Mouse (Mus musculus): Measurements from ENCODE around the gene Tagln2. TPM values are rescaled to one million over a fixed set of nuclear protein-coding genes. Genes with fewer than 3 reads are reported as not detected.

Gene Tagln2
- polyA plus RNA-seq, 1 experiment from 2014 or later, result 351 TPM

DNA sequence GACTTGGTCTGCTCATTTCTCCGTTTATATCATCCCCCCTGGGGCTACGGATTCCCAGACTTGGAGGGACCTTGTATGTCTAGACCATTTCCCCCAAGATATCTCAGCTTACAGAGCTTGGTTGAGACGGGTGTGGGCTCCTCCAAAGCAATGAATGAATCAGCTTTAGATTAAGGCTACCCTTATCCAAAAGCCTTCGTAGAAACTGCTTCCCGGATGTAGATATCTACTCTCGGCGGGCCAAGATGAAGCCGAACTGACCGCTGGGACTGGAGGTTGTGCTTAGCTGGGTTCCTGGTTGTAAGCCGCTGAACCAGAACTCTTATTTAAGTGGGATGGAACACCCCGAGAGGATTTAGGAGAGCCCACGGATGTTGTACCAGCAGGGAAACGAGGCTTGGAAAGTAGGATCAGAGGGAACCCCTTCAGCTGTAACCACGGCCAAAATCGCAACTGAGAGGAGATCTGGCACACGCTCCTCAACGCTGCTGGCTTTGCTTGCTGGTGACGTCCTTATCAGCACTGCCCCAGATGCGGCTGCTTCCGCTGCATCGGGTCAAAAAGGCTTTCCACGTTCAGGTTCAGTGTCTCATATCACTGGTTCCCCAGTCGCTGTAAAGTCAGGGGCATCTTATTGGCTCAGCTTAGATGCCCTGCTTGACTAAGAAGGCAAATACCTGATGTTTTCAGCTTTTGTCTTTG is 26.7 kb downstream of the Tagln2 start:
- peaks cover 12% of the 10 kb centered on the region for H3K27me3 ChIP-seq (replicated peaks)
- peaks cover 40% of the 10 kb centered on the region for H3K4me1 ChIP-seq (replicated peaks)
- H3K9me3 ChIP-seq (replicated peaks), result no peaks in the 10 kb centered on the region
- 21% methylated on average over 23 of the region's 23 CpGs for WGBS
- H3K9ac ChIP-seq, result 0 out of 2 replicates have a peak overlapping the region, but pooled peaks have one; percentile 20
- H3K36me3 ChIP-seq, result no peaks in the 10 kb centered on the region
- H3K4me3 ChIP-seq, result peak overlapping the region; percentile 21; the same call in 1 of the 2 replicates
- peak overlapping the region; percentile 90 for H3K27ac ChIP-seq (ENCODE audit: poor library complexity, severe bottlenecking)
- peak overlapping the region; percentile 56 for H3K4me2 ChIP-seq
- ATAC-seq (ENCODE audit: insufficient number of reproducible peaks, low FRiP score), result peak; percentile 73

DNA sequence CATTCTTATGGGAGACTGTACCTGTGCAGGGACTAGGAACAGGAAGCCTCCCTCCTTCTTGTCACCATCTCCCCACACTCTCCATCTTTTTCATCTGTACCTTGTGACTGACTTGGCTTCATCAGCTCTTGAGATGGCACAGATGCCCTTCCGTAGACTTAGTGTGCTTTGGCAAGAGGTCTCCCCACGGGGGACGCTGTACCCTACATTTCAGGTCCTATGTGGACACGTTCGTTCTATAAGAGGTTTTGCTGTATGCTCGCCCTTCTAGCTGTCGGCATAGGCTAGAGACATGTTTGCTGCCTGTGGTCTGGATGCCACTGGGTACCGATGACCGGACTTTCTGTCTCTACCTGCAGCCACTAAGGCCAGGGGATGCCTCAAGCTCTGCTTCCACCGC is 27.6 kb downstream of the Tagln2 start:
- H3K27ac ChIP-seq (ENCODE audit: poor library complexity, severe bottlenecking), result peak overlapping the region; percentile 90
- peak overlapping the region; percentile 56; the same call in 1 of the 2 replicates for H3K4me2 ChIP-seq
- H3K27me3 ChIP-seq (replicated peaks), result peaks cover 17% of the 10 kb centered on the region
- WGBS, result 86% methylated on average over 10 of the region's 10 CpGs
- H3K4me3 ChIP-seq, result no peak overlapping the region
- ATAC-seq (ENCODE audit: insufficient number of reproducible peaks, low FRiP score), result no peak
- no peaks in the 10 kb centered on the region for H3K9me3 ChIP-seq (replicated peaks)
- H3K9ac ChIP-seq, result 0 out of 2 replicates have a peak overlapping the region, but pooled peaks have one; percentile 1
- no peaks in the 10 kb centered on the region for H3K36me3 ChIP-seq
- H3K4me1 ChIP-seq (replicated peaks), result peaks cover 47% of the 10 kb centered on the region

DNA sequence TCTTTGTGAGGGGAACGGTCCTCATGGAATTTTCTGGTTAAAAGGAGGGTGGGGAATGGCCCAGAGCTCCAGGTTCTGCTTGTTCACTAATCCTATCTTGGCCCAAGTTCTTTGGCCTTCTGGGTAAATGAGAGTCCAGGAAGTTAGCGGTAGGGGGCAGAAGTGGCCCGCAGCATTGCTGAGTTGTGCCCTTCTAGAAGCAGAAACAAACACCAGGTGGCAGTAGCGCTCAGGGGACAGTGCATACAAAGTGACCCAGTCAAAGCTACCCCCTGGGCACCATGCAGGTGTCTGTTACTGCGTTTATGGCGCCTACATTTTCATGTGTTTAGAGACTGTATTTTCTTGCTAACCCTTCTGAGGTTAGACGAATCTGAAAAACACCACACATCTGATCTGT is 28.9 kb downstream of the Tagln2 start:
- Histone ChIP-seq H3K27ac (ENCODE audit: poor library complexity, severe bottlenecking) (no peak overlapping the region), H3K36me3 (no peaks in the 10 kb centered on the region), H3K9me3 (replicated peaks) (no peaks in the 10 kb centered on the region), H3K4me2 (no peak overlapping the region), H3K9ac (no peak overlapping the region), H3K4me3 (no peak overlapping the region), H3K27me3 (replicated peaks) (peaks cover 23% of the 10 kb centered on the region), H3K4me1 (replicated peaks) (peaks cover 46% of the 10 kb centered on the region)
- peak; percentile 29; the same call in 1 of the 2 replicates for ATAC-seq (ENCODE audit: insufficient number of reproducible peaks, low FRiP score)
- WGBS, result 9% methylated on average over 7 of the region's 7 CpGs

DNA sequence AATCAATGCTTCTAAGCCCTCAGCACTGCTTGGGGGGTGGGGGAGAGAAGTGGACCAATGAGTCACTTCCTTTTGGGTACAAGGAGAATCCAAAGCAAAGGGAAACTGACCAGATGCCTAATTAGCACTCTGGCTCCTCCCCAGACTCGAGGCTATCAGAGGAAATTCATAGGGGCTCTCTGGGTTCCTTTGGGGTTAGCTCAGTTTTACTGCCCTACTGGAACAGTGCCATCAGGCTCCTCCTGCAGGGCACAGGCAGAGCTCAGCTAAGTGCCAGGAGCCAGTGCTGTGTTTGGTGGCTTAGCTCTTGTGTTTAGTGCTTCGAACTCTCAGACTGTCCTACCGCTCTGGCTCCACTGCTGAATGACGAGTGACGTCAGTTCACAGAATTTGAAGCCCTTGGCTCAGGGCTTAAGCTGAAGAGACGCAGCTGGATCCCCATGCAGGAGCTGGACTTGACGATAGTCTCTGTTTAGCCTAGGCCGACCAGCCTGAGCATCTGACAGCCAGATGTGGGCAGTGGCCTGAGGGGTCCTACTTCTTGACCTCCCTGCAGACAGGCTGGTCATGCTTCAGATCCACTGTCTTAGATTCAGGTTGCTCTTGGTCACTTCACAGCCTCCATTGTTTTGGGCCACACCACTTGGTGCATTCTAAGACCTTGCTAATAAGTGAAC is 30.8 kb downstream of the Tagln2 start:
- no peaks in the 10 kb centered on the region for H3K36me3 ChIP-seq
- H3K27me3 ChIP-seq (replicated peaks), result peaks cover 33% of the 10 kb centered on the region
- H3K4me1 ChIP-seq (replicated peaks), result peaks cover 37% of the 10 kb centered on the region
- no peak overlapping the region for H3K4me3 ChIP-seq
- no peak overlapping the region for H3K9ac ChIP-seq
- H3K4me2 ChIP-seq, result no peak overlapping the region
- no peaks in the 10 kb centered on the region for H3K9me3 ChIP-seq (replicated peaks)
- 21% methylated on average over 8 of the region's 8 CpGs for WGBS
- ATAC-seq (ENCODE audit: insufficient number of reproducible peaks, low FRiP score), result 0 out of 2 replicates have a peak, but pooled peaks have one; percentile 19
- peak overlapping the region; percentile 21; the same call in 1 of the 2 replicates for H3K27ac ChIP-seq (ENCODE audit: poor library complexity, severe bottlenecking)

DNA sequence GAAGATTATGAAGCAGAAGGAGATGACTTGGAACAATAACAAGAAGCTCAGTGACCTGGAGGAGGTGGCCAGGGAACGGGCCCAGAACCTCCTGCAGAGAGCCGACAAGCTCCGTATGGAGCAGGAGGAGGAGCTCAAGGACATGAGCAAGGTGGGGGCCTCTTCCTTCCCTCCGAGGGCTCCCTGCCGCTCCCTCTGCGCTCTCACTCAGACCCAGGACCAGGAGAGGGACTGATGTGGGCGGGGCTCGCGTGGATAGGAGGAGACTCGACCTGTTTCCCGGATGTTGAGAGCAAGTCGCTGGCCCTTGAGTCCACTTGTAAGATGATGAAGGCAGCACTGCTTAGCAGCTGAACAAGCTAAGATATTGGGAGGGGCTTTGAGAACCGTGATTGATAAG is 32.7 kb downstream of the Tagln2 start:
- Histone ChIP-seq H3K9me3 (replicated peaks) (no peaks in the 10 kb centered on the region), H3K27ac (ENCODE audit: poor library complexity, severe bottlenecking) (no peak overlapping the region), H3K9ac (0 out of 2 replicates have a peak overlapping the region, but pooled peaks have one; percentile 26), H3K36me3 (no peaks in the 10 kb centered on the region), H3K4me1 (replicated peaks) (peaks cover 25% of the 10 kb centered on the region), H3K4me2 (peak overlapping the region; percentile 63), H3K27me3 (replicated peaks) (peaks cover 33% of the 10 kb centered on the region), H3K4me3 (peak overlapping the region; percentile 34)
- peak; percentile 66 for ATAC-seq (ENCODE audit: insufficient number of reproducible peaks, low FRiP score)
- WGBS, result under 1% methylated on average over 13 of the region's 13 CpGs

DNA sequence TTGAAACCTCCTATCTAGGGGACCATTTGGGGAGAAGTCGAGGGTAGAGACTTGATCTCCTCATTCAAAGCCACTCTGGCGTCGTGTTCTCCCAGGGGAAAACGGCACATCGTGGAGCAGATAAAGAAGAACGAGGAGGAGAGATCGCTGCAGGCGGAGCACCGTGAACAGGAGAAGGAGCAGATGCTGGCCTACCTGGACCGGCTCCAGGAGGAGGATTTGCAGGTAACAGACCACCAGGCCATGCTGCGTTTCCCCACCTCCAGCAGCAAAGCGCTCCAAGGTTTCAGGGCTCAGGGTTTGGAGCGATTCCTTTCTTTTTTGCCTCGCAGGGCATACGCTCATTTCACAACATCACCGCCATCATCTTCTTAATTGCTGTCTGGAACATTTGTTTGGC is 35.3 kb downstream of the Tagln2 start:
- Histone ChIP-seq H3K36me3 (no peaks in the 10 kb centered on the region), H3K4me3 (no peak overlapping the region), H3K27ac (ENCODE audit: poor library complexity, severe bottlenecking) (no peak overlapping the region), H3K9me3 (replicated peaks) (no peaks in the 10 kb centered on the region), H3K4me1 (replicated peaks) (peaks cover 21% of the 10 kb centered on the region), H3K4me2 (no peak overlapping the region), H3K27me3 (replicated peaks) (peaks cover 27% of the 10 kb centered on the region), H3K9ac (no peak overlapping the region)
- 71% methylated on average over 16 of the region's 16 CpGs for WGBS
- ATAC-seq (ENCODE audit: insufficient number of reproducible peaks, low FRiP score), result no peak

DNA sequence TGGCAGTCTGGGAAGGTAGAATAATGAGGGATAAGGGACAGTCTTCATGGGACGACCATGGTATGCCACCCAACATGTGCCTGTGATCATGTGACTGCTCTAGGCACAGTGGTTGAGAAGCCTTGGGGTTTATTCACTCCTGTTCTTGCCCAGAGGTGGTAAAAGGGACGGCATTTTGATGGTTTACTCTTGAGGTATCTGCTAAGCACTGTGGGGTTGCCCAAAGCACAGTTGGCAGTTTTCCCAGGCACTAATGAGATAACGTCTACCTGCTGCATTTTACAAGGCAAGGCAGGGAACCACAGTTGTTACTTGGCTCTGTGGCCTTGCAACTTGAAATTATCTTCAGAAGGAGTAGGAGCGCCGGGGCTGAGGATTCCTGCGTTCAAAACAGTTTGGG is 40.0 kb downstream of the Tagln2 start:
- Histone ChIP-seq H3K4me2 (no peak overlapping the region), H3K9me3 (replicated peaks) (no peaks in the 10 kb centered on the region), H3K4me1 (replicated peaks) (no peaks in the 10 kb centered on the region), H3K36me3 (no peaks in the 10 kb centered on the region), H3K27me3 (replicated peaks) (peaks cover 24% of the 10 kb centered on the region; the same call in 1 of the 2 replicates), H3K27ac (ENCODE audit: poor library complexity, severe bottlenecking) (no peak overlapping the region), H3K9ac (no peak overlapping the region), H3K4me3 (no peak overlapping the region)
- 50% methylated on average over 6 of the region's 6 CpGs for WGBS
- ATAC-seq (ENCODE audit: insufficient number of reproducible peaks, low FRiP score), result no peak

DNA sequence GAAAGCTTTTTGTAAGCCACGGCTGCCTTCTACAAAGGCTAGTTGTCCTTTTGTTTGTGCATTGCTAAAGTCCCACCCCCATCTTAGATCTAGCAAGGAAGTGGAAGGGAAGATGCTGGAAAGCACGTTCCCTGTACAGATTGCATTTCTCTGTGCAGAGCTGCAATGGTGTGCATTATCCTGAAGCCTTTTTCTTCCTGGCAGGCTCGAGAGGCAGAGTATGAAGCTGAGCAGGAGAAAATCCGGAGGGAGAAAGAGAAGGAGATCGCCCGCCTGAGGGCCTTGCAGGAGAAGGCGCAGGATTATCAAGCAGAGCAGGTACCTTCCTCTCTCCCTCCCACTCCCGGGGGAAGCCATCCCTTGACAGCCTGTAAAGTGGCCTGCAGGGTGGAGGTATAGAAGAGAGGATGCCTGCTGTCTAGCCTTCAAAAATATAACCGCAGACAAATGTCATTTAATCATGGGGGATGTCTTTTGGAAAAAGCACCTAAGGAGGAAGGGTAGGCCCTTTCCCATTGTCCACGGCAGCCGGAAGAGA is 40.5 kb downstream of the Tagln2 start:
- Histone ChIP-seq H3K4me2 (no peak overlapping the region), H3K27me3 (replicated peaks) (peaks cover 24% of the 10 kb centered on the region; the same call in 1 of the 2 replicates), H3K36me3 (no peaks in the 10 kb centered on the region), H3K27ac (ENCODE audit: poor library complexity, severe bottlenecking) (no peak overlapping the region), H3K9ac (no peak overlapping the region), H3K4me3 (no peak overlapping the region), H3K4me1 (replicated peaks) (no peaks in the 10 kb centered on the region), H3K9me3 (replicated peaks) (no peaks in the 10 kb centered on the region)
- WGBS, result 50% methylated on average over 11 of the region's 11 CpGs
- no peak for ATAC-seq (ENCODE audit: insufficient number of reproducible peaks, low FRiP score)

DNA sequence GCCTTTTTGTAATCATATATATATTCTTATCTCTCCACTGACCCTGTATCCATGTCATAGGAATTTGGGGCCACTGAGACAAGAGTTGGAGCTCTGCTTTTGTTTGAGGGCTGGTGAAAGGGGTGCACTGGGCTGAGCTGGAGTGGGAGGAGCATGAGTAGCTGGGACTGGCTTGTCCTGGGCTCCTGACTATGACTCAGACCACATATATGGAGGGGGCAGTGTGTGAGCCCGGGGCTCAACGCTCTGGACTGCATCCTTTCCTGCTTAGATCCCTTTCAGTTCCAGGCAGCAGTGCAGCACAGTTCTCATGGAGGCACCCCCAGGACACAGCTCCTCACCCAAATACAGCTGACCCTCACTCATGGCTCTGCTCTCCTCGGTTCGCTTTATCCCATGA is 46.2 kb downstream of the Tagln2 start:
- WGBS, result 61% methylated on average over 4 of the region's 4 CpGs
- no peak overlapping the region for H3K27ac ChIP-seq (ENCODE audit: poor library complexity, severe bottlenecking)
- no peaks in the 10 kb centered on the region for H3K9me3 ChIP-seq (replicated peaks)
- H3K4me3 ChIP-seq, result no peak overlapping the region
- peaks cover 18% of the 10 kb centered on the region for H3K4me1 ChIP-seq (replicated peaks)
- H3K36me3 ChIP-seq, result no peaks in the 10 kb centered on the region
- H3K9ac ChIP-seq, result no peak overlapping the region
- no peak overlapping the region for H3K4me2 ChIP-seq
- no peak for ATAC-seq (ENCODE audit: insufficient number of reproducible peaks, low FRiP score)
- peaks cover 12% of the 10 kb centered on the region for H3K27me3 ChIP-seq (replicated peaks)

DNA sequence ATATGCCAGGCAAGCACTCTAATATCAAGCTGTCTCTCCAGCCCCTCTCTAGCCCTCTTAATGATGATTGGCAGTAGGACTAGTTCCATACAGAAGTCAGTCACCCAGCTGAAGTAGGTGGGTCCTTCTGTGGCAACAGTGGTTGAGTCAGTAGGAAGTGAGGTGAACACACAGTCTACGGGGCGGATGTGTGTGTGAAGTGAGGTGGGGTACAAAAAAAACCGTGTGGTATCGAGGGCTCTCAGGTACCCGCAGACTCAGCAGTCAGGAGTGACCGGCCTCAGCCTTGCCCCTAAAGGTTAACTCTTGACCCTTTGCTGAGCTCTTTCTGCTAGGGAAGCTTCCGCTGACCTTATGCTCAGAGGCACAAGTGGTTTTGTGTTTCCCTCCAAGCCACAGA is 48.7 kb downstream of the Tagln2 start:
- H3K36me3 ChIP-seq, result no peaks in the 10 kb centered on the region
- H3K9me3 ChIP-seq (replicated peaks), result no peaks in the 10 kb centered on the region
- H3K27me3 ChIP-seq (replicated peaks), result peaks cover 4% of the 10 kb centered on the region
- WGBS, result 57% methylated on average over 7 of the region's 7 CpGs
- peaks cover 35% of the 10 kb centered on the region for H3K4me1 ChIP-seq (replicated peaks)
- no peak overlapping the region for H3K9ac ChIP-seq
- H3K27ac ChIP-seq (ENCODE audit: poor library complexity, severe bottlenecking), result no peak overlapping the region
- no peak overlapping the region for H3K4me3 ChIP-seq
- no peak overlapping the region for H3K4me2 ChIP-seq
- no peak for ATAC-seq (ENCODE audit: insufficient number of reproducible peaks, low FRiP score)

DNA sequence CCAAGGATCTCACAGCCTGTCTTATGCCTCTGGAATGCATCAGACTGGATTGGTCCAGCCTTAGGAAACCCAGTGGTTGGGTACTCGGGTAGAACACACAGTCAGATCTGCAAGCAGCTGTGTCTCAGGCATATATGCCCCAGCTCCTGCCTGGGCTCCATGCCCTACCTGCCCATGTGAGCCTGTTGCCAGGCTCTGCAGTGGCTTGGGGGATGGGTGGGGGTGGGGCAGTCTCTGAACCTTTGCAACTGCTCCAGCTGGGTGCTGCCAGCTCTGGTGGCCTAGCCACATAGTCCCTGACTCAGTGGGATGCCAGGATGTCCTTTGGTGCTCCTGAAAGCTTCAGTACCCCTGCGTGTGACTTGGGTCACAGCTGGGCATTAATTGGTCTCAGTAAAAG is 49.5 kb downstream of the Tagln2 start:
- WGBS, result 22% methylated on average over 2 of the region's 2 CpGs
- Histone ChIP-seq H3K9me3 (replicated peaks) (no peaks in the 10 kb centered on the region), H3K27me3 (replicated peaks) (peaks cover 4% of the 10 kb centered on the region), H3K9ac (no peak overlapping the region), H3K36me3 (no peaks in the 10 kb centered on the region), H3K4me3 (no peak overlapping the region), H3K4me1 (replicated peaks) (peaks cover 35% of the 10 kb centered on the region), H3K4me2 (peak overlapping the region; percentile 81; the same call in 1 of the 2 replicates), H3K27ac (ENCODE audit: poor library complexity, severe bottlenecking) (no peak overlapping the region)
- ATAC-seq (ENCODE audit: insufficient number of reproducible peaks, low FRiP score), result no peak
